Mouse (Mus musculus) kidney, adult 8-10 months (tissue): ENCODE measurements around the gene Gm1553.

Experiments used
- DNase-seq, 2 experiments: peaks; one replicate each; pipeline ENCODE4 v3.0.0; 2022

The Gm1553 gene

GRCm38 (mm10) chr10:82492518-82492917 is at the start of gene Gm1553:
Gene Gm1553, minus strand, starts transcription at chr10:82492618.
- DNase-seq: no peak
